Mouse (Mus musculus) cortical plate, adult 2 months (tissue): Measurements from ENCODE around the gene Tecr. TPM values are rescaled to one million over a fixed set of nuclear protein-coding genes. Genes with fewer than 3 reads are reported as not detected.

Experiments used
- H3K27ac ChIP-seq: fragments of 200-500 bp; 2 replicates; pipeline ENCODE4 v1.5.1; 2012; ENCODE audit warnings: low read length, control low read depth, inconsistent platforms; ENCODE audit not compliant: insufficient read depth
- H3K4me1 ChIP-seq: fragments of 200-500 bp; 2 replicates; pipeline ENCODE4 v1.6.1; 2011; ENCODE audit warnings: low read length; ENCODE audit not compliant: control insufficient read depth, insufficient read depth
- H3K4me3 ChIP-seq: fragments of 200-500 bp; 2 replicates; pipeline ENCODE4 v1.5.1; 2011; ENCODE audit warnings: mild to moderate bottlenecking, low read length, control low read depth; ENCODE audit not compliant: insufficient read depth
- CTCF ChIP-seq: fragments of 200-500 bp; IDR thresholded peaks from 2 replicates; pipeline ENCODE4 v1.5.1; 2011; ENCODE audit warnings: mild to moderate bottlenecking, control low read depth, low read length; ENCODE audit not compliant: insufficient read depth; ENCODE audit errors: extremely low read depth
- POLR2A ChIP-seq: fragments of 200-500 bp; IDR thresholded peaks from 2 replicates; pipeline ENCODE4 v1.6.1; 2011; ENCODE audit warnings: mild to moderate bottlenecking, low read length, control low read depth; ENCODE audit not compliant: insufficient read depth; ENCODE audit errors: extremely low read depth
- polyA plus RNA-seq: library from polyadenylated mRNA; depleted of rRNA; stranded (reverse); fragments of >200 nt; gene quantifications from 2 replicates; pipeline ENCODE4 v1.2.3, GENCODE M21; 2012

Tecr gene
- polyA plus RNA-seq, 1 experiment = 882 TPM

DNA sequence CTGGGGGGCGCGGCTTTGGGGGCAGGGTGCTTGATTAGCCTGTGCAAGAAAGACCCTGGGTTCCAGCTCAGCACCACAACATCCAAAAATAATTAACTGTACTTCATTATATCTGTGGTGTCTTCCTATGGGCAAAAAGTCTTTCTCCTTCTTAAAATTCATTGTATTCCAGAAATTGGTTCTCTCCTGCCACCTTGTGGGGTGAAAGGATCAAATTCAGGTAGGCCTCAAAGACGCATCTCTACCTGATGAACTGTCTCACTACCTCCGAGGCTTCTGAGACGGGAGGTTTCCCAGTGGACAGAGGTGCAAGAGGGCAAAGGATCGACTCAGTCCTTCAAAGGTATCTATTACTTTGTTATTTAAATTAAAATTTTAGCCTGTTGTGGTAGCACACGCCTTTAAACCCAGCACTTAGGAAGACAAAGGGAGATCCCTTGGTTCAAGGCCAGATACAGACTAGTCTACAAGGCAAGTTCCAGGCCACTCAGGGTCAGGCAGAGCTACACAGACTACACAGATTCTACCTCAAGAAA is 17.2 kb downstream of the Tecr start:
- H3K4me3 ChIP-seq = no peak overlapping the region
- peaks cover 14% of the 10 kb centered on the region for H3K4me1 ChIP-seq
- no peak overlapping the region for H3K27ac ChIP-seq
- 0 out of 2 replicates have a peak, but pooled peaks have one; percentile 3 for TF ChIP-seq CTCF
- TF ChIP-seq POLR2A = no peak

- no peak for TF ChIP-seq POLR2A
- TF ChIP-seq CTCF = no peak
- Histone ChIP-seq H3K4me1 (peaks cover 14% of the 10 kb centered on the region), H3K4me3 (no peak overlapping the region), H3K27ac (no peak overlapping the region)
Observed at GRCm38 (mm10) chr8:83588886-83589285, 18.9 kb downstream of the Tecr start.

- no peak overlapping the region for H3K4me3 ChIP-seq
- H3K27ac ChIP-seq = no peak overlapping the region
- H3K4me1 ChIP-seq = peaks cover 14% of the 10 kb centered on the region
- TF ChIP-seq CTCF (no peak), POLR2A (no peak)
Observed at GRCm38 (mm10) chr8:83587644-83588043, 20.1 kb downstream of the Tecr start.

DNA sequence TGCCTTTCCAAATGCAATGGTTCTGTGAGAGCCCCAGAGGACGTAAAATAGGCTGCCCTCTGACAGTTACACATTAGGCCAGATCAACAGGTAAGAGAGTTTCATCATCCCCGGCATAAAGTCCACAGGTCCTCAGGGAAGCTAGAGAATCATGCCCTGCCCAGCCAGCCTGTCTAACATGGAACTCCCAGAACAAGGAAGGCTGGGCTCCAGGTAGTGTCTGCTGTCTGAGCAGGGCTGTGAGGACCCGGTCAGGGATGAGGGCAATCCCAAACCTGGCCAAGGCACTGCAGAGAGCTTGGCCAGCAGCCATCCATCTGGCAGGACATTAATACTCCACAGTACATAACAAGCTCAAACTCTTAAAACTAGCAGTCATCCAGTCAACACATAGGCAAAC is 22.4 kb downstream of the Tecr start:
- Histone ChIP-seq H3K27ac (no peak overlapping the region), H3K4me3 (no peak overlapping the region), H3K4me1 (peaks cover 14% of the 10 kb centered on the region)
- no peak for TF ChIP-seq CTCF
- TF ChIP-seq POLR2A = no peak

DNA sequence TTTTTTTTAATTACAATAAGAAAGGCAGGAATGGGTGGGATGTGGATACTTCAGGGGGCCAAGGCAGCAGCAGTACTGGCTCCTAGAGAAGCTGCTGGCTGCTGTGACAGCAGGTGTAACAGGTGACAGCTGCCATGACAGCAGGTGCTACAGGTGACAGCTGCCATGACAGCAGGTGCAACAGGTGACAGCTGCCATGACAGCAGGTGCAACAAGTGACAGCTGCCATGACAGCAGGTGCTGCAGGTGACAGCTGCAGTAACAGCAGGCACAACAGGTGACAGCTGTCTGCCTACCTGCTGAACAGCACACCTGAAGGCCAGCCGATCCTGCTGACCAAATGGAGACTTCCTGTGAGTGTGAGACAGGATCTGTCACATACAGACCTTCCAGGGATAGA is 23.0 kb downstream of the Tecr start:
- Histone ChIP-seq H3K4me3 (no peak overlapping the region), H3K4me1 (peaks cover 14% of the 10 kb centered on the region), H3K27ac (no peak overlapping the region)
- TF ChIP-seq CTCF (no peak), POLR2A (no peak)

DNA sequence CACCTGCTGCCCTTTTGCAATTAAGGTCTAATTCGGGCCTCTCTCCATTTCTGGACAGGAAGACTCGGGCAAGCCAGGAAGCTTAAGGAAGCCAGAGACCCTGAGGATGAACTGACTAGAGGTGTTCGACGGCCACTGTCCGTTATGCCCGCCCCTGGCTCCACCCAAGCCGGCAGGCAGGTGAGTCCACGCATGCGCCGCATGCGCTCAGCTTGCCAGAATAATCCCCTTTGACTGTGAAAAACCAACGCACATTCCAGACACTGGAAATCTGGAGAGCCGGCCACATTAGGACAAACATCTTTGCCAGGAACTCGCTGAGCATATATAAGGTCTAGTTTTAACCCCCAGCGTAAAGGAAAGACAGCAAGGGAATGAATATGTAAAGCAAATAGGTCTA is 24.5 kb downstream of the Tecr start:
- Histone ChIP-seq H3K4me3 (no peak overlapping the region), H3K4me1 (peaks cover 16% of the 10 kb centered on the region), H3K27ac (no peak overlapping the region)
- no peak for TF ChIP-seq POLR2A
- no peak for TF ChIP-seq CTCF

DNA sequence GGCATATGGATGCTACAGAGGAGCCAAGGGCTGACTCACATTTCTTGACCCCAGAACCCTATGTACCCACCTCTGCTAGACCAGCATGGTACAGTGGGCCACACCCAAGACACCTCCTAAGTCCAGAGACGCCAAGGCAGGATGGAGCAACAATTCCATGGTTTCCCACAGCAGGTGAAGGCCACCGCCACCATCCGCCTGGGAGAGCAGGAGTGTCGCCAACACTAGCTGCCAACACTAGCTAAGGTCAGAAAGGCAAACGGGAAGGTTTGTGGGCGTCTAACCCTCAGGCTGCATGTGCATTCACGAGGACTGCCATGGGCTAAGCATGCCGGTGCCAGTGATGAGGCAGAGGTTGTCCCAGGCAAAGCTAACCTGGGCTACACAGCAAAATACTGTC is 25.5 kb downstream of the Tecr start:
- peaks cover 18% of the 10 kb centered on the region for H3K4me1 ChIP-seq

DNA sequence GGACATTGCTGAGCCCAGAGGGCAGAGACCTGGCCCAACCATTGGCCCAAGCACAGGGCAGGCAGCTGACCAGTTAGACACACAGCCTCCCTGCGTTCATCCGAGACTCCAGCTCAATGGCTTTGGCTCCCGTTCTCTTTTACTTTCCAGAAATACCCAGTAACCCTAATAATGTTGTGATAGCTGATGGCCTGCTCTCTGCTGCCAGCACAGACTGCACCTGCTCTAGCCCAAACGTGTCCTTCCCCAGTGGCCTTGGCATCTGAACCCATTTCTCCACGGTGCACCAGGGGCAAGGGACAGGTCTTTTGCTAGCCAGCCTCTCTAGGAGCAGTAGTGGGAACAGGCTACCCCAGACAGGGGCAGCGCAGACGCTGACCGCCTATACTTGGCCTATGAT is 26.9 kb downstream of the Tecr start:
- H3K4me3 ChIP-seq = no peak overlapping the region
- peaks cover 19% of the 10 kb centered on the region for H3K4me1 ChIP-seq
- no peak for TF ChIP-seq CTCF
- no peak for TF ChIP-seq POLR2A
- H3K27ac ChIP-seq = no peak overlapping the region

More for the DNA sequence above, 25.5 kb downstream of the Tecr start:
- TF ChIP-seq POLR2A = no peak
- no peak for TF ChIP-seq CTCF
- H3K4me3 ChIP-seq = no peak overlapping the region
- H3K27ac ChIP-seq = no peak overlapping the region

- Histone ChIP-seq H3K4me1 (peaks cover 25% of the 10 kb centered on the region), H3K4me3 (no peak overlapping the region), H3K27ac (no peak overlapping the region)
- TF ChIP-seq CTCF (no peak), POLR2A (no peak)
Observed at GRCm38 (mm10) chr8:83579676-83580075, 28.1 kb downstream of the Tecr start.

DNA sequence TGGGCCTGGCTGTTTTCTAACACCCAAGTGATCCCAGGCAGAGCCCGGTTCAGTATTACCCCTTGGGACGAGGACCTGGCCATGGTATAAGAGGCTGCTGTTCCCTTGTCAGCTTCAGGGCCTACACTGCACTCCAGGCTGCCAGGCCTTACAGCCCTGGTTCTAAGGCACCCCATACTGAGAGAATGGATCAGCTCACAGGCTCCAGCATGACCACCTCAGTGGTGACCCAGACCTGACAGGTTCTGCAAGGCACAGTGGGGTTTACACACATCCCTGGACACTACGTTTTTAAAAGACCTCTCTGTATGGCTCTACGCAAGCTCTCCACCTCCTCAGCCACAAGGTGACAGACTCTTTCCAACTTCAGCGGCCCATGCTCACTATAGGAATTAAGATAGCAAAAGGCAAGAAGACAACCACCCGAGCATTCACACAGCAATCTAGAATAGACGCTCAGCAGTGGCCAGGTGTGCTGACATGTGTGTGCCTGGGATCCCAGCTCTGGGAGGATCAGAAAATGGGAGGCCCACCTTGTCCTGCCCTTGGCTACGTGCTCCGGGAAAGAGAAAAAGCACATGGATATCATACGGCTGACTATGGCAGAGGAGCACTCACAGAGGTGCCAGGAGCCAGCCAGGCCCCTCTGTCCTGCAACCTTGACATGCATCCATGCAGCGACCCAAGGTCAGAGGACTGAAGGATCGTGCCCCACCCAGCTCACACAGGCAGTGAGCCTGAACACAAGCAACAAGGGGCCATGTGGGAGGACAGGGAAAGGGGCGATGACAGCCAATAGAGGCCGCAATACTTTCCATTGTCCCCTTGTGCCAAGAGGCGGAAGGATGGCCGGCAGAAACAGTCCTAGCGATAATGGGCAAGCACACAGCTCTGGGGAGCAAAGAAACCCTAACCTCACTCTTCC is 29.4 kb downstream of the Tecr start:
- peaks cover 27% of the 10 kb centered on the region for H3K4me1 ChIP-seq
- H3K4me3 ChIP-seq = no peak overlapping the region
- H3K27ac ChIP-seq = no peak overlapping the region
- TF ChIP-seq POLR2A = no peak
- TF ChIP-seq CTCF = no peak
